Mouse (Mus musculus): ENCODE data around the gene Wdr62. TPM values are rescaled to one million over a fixed set of nuclear protein-coding genes. Genes with fewer than 3 reads are reported as not detected.

Wdr62 gene
- polyA plus RNA-seq (2012; ENCODE audit: insufficient read depth, insufficient read length, missing spikeins): 21.4 and 25.8 TPM in 2 replicates

GRCm38 (mm10) chr7:30279951-30280669 is at the start of gene Wdr62, which contains the start of gene Thap8:
TSS of gene Wdr62 (minus strand) at chr7:30280419.
TSS of gene Thap8 (plus strand) at chr7:30280094.
- TF ChIP-seq CTCF (IDR thresholded peaks at IDR 0.05; ENCODE audit: low read depth, low read length): no peak
- no peak for TF ChIP-seq POLR2A (IDR thresholded peaks at IDR 0.05; ENCODE audit: borderline replicate concordance, low read depth, low read length)
- peak within 1 kb of the TSS; percentile 89 for H3K4me3 ChIP-seq (ENCODE audit: insufficient read depth, low read length)
- peaks cover 27% of the 10 kb centered on the region for H3K4me1 ChIP-seq (ENCODE audit: control insufficient read depth, insufficient read depth, low read length)
- peak within 1 kb of the TSS; percentile 94 for H3K27ac ChIP-seq (ENCODE audit: insufficient read depth, low read depth, low read length)

GRCm38 (mm10) chr7:30328379-30328778 is 48.2 kb upstream of the Wdr62 start:
- TF ChIP-seq POLR2A (IDR thresholded peaks at IDR 0.05; ENCODE audit: borderline replicate concordance, low read depth, low read length) (no peak), CTCF (IDR thresholded peaks at IDR 0.05; ENCODE audit: low read depth, low read length) (no peak)
- Histone ChIP-seq H3K4me1 (ENCODE audit: control insufficient read depth, insufficient read depth, low read length) (peaks cover 9% of the 10 kb centered on the region), H3K27ac (ENCODE audit: insufficient read depth, low read depth, low read length) (no peak overlapping the region), H3K4me3 (ENCODE audit: insufficient read depth, low read length) (no peak overlapping the region)

GRCm38 (mm10) chr7:30327140-30327539 is 46.9 kb upstream of the Wdr62 start:
- no peak for TF ChIP-seq POLR2A (IDR thresholded peaks at IDR 0.05; ENCODE audit: borderline replicate concordance, low read depth, low read length)
- TF ChIP-seq CTCF (IDR thresholded peaks at IDR 0.05; ENCODE audit: low read depth, low read length): no peak
- no peak overlapping the region for H3K27ac ChIP-seq (ENCODE audit: insufficient read depth, low read depth, low read length)
- H3K4me3 ChIP-seq (ENCODE audit: insufficient read depth, low read length): no peak overlapping the region
- peaks cover 9% of the 10 kb centered on the region for H3K4me1 ChIP-seq (ENCODE audit: control insufficient read depth, insufficient read depth, low read length)

- TF ChIP-seq CTCF (IDR thresholded peaks at IDR 0.05; ENCODE audit: low read depth, low read length): no peak
- no peak for TF ChIP-seq POLR2A (IDR thresholded peaks at IDR 0.05; ENCODE audit: borderline replicate concordance, low read depth, low read length)
- Histone ChIP-seq H3K4me1 (ENCODE audit: control insufficient read depth, insufficient read depth, low read length) (peaks cover 9% of the 10 kb centered on the region), H3K4me3 (ENCODE audit: insufficient read depth, low read length) (no peak overlapping the region), H3K27ac (ENCODE audit: insufficient read depth, low read depth, low read length) (no peak overlapping the region)
Measured at GRCm38 (mm10) chr7:30326427-30326826, 46.2 kb upstream of the Wdr62 start.

GRCm38 (mm10) chr7:30325364-30325763 is 45.1 kb upstream of the Wdr62 start:
- Histone ChIP-seq H3K4me1 (ENCODE audit: control insufficient read depth, insufficient read depth, low read length) (peaks cover 15% of the 10 kb centered on the region), H3K27ac (ENCODE audit: insufficient read depth, low read depth, low read length) (no peak overlapping the region), H3K4me3 (ENCODE audit: insufficient read depth, low read length) (no peak overlapping the region)
- TF ChIP-seq POLR2A (IDR thresholded peaks at IDR 0.05; ENCODE audit: borderline replicate concordance, low read depth, low read length): no peak
- no peak for TF ChIP-seq CTCF (IDR thresholded peaks at IDR 0.05; ENCODE audit: low read depth, low read length)

GRCm38 (mm10) chr7:30324300-30324944 is 44.2 kb upstream of the Wdr62 start:
- H3K4me3 ChIP-seq (ENCODE audit: insufficient read depth, low read length): no peak overlapping the region
- TF ChIP-seq POLR2A (IDR thresholded peaks at IDR 0.05; ENCODE audit: borderline replicate concordance, low read depth, low read length) (no peak), CTCF (IDR thresholded peaks at IDR 0.05; ENCODE audit: low read depth, low read length) (no peak)
- H3K27ac ChIP-seq (ENCODE audit: insufficient read depth, low read depth, low read length): no peak overlapping the region
- peaks cover 15% of the 10 kb centered on the region for H3K4me1 ChIP-seq (ENCODE audit: control insufficient read depth, insufficient read depth, low read length)

- no peak for TF ChIP-seq CTCF (IDR thresholded peaks at IDR 0.05; ENCODE audit: low read depth, low read length)
- TF ChIP-seq POLR2A (IDR thresholded peaks at IDR 0.05; ENCODE audit: borderline replicate concordance, low read depth, low read length): no peak
- peak within 1 kb of the TSS; percentile 64 for H3K4me3 ChIP-seq (ENCODE audit: insufficient read depth, low read length)
- peak within 1 kb of the TSS; percentile 76 for H3K27ac ChIP-seq (ENCODE audit: insufficient read depth, low read depth, low read length)
- peaks cover 15% of the 10 kb centered on the region for H3K4me1 ChIP-seq (ENCODE audit: control insufficient read depth, insufficient read depth, low read length)
Measured at GRCm38 (mm10) chr7:30323795-30324194, 43.6 kb upstream of the Wdr62 start, which contains the start of gene Sdhaf1. TSS of gene Sdhaf1 (minus strand) at chr7:30323895.

- Histone ChIP-seq H3K27ac (ENCODE audit: insufficient read depth, low read depth, low read length) (peak overlapping the region; percentile 76), H3K4me3 (ENCODE audit: insufficient read depth, low read length) (peak overlapping the region; percentile 64), H3K4me1 (ENCODE audit: control insufficient read depth, insufficient read depth, low read length) (peaks cover 15% of the 10 kb centered on the region)
- TF ChIP-seq CTCF (IDR thresholded peaks at IDR 0.05; ENCODE audit: low read depth, low read length): no peak
- no peak for TF ChIP-seq POLR2A (IDR thresholded peaks at IDR 0.05; ENCODE audit: borderline replicate concordance, low read depth, low read length)
Measured at GRCm38 (mm10) chr7:30322865-30323264, 42.6 kb upstream of the Wdr62 start.

- Histone ChIP-seq H3K4me1 (ENCODE audit: control insufficient read depth, insufficient read depth, low read length) (peaks cover 15% of the 10 kb centered on the region), H3K4me3 (ENCODE audit: insufficient read depth, low read length) (peak overlapping the region; percentile 85), H3K27ac (ENCODE audit: insufficient read depth, low read depth, low read length) (peak overlapping the region; percentile 76)
- TF ChIP-seq POLR2A (IDR thresholded peaks at IDR 0.05; ENCODE audit: borderline replicate concordance, low read depth, low read length) (no peak), CTCF (IDR thresholded peaks at IDR 0.05; ENCODE audit: low read depth, low read length) (no peak)
Measured at GRCm38 (mm10) chr7:30322285-30322667, 42.1 kb upstream of the Wdr62 start.

Measured in bone marrow macrophage, adult 2 months (primary cell).